Mouse (Mus musculus): ENCODE data around the gene Taf5l. TPM values are rescaled to one million over a fixed set of nuclear protein-coding genes. Genes with fewer than 3 reads are reported as not detected.

Gene Taf5l
- polyA plus RNA-seq, 1 experiment from 2014 or later: 27.5 TPM

DNA sequence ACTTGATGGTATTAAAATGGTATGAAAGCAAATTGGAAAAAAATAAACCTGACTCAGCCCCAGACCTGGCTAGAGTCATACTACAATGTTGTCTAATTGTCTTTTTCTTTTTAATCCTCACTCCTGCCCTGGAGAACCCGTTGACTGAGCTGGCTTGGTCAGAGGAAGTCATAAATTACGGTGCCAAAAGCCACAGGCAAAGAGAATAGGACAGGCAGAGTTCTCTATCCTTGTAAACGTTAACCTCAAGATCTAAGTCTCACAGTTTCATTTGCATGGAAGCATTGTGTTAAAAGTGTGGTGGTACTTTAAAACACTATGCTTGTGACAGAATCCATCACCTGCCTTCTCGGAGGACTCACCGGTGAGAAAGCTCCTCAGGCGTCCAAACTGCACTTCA is 13.4 kb downstream of the Taf5l start:
- peaks cover 68% of the 10 kb centered on the region for H3K36me3 ChIP-seq (ENCODE audit: poor library complexity, severe bottlenecking)

DNA sequence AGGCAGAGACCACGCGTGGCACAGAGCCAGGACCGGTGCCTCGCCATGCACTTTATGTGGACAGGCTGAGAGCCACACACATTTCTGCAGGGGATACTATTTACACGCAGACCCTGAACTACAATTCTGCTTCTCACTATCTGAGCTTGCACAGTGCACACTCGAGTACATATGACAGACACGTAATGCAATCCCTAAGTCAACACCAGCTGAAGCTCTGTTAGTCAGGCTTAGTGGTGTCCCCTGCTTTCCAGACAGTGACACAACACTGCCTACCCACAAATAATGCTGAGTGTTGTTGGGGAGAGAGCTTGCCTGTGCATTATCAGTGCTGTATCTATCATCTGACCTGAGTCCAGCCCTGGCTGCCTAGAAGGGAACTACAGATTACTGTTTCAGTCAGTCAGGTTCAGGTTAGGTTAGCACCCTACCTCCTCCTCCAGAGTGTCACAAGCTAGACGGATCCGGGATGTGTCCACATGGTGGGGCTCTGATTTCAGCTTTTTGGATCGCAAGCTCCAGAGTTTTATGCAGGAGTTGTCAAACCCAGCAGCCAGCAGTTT is 18.6 kb downstream of the Taf5l start:
- H3K27ac ChIP-seq: no peak overlapping the region
- no peak for ATAC-seq
- H3K4me3 ChIP-seq: no peak overlapping the region
- H3K36me3 ChIP-seq (ENCODE audit: poor library complexity, severe bottlenecking): peaks cover 87% of the 10 kb centered on the region
- no peaks in the 10 kb centered on the region for H3K9me3 ChIP-seq (replicated peaks)
- H3K9ac ChIP-seq: no peak overlapping the region
- 95% methylated on average over 10 of the region's 10 CpGs for WGBS
- H3K4me2 ChIP-seq: no peak overlapping the region
- no peaks in the 10 kb centered on the region for H3K4me1 ChIP-seq
- H3K27me3 ChIP-seq: no peaks in the 10 kb centered on the region

More for the DNA sequence above, 13.4 kb downstream of the Taf5l start:
- H3K9me3 ChIP-seq (replicated peaks): no peaks in the 10 kb centered on the region
- H3K27ac ChIP-seq: no peak overlapping the region
- ATAC-seq: no peak
- H3K27me3 ChIP-seq: no peaks in the 10 kb centered on the region
- no peak overlapping the region for H3K4me3 ChIP-seq
- H3K4me2 ChIP-seq: no peak overlapping the region
- H3K4me1 ChIP-seq: no peaks in the 10 kb centered on the region
- no peak overlapping the region for H3K9ac ChIP-seq
- 89% methylated on average over 6 of the region's 6 CpGs for WGBS

DNA sequence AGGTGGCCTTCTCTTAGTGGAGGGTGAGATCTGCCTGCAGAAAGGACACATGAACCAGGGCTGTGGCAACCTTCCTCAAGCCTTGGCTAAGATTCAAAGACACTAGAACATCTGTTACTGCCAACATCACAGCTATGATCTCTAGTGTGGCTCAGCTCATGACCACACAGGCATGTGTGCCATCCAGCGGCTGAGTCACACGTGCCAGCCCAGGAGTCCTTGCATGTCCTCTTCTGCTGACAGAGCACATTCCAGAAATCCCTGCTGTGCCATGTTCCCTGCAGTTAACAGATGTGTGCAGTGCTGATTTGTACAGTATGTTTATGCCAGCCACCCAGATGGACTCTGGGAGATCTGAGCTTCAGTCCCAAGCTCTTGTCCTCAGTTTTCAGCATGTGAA is 21.6 kb downstream of the Taf5l start:
- H3K4me1 ChIP-seq: no peaks in the 10 kb centered on the region
- H3K4me3 ChIP-seq: no peak overlapping the region
- H3K36me3 ChIP-seq (ENCODE audit: poor library complexity, severe bottlenecking): peaks cover 78% of the 10 kb centered on the region
- H3K9ac ChIP-seq: no peak overlapping the region
- H3K4me2 ChIP-seq: no peak overlapping the region
- ATAC-seq: no peak
- WGBS: 97% methylated on average over 2 of the region's 2 CpGs
- H3K27ac ChIP-seq: no peak overlapping the region
- H3K27me3 ChIP-seq: no peaks in the 10 kb centered on the region
- no peaks in the 10 kb centered on the region for H3K9me3 ChIP-seq (replicated peaks)

DNA sequence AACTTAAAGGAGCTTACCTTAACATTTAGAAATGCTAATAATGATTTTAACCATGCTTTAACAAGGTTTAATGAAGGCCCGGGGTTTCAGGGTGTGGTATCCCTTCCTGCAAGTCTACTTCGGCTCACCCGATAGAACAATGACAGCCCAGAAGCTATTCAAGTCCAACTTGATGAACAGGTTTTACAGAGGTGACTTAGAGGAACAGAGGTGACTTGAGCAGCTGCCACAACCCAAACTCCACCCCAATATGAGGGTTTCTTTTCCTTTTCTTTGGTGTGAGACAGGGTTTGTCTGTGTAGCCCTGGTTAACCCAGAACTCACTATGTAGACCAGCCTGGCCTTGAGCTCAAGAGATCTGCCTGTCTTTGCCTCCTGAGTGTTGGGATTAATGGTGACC is 27.2 kb downstream of the Taf5l start:
- 88% methylated on average over 3 of the region's 3 CpGs for WGBS
- Histone ChIP-seq H3K9ac (no peak overlapping the region), H3K27me3 (no peaks in the 10 kb centered on the region), H3K27ac (no peak overlapping the region), H3K4me2 (no peak overlapping the region), H3K9me3 (replicated peaks) (no peaks in the 10 kb centered on the region), H3K4me1 (no peaks in the 10 kb centered on the region), H3K4me3 (no peak overlapping the region), H3K36me3 (ENCODE audit: poor library complexity, severe bottlenecking) (peaks cover 39% of the 10 kb centered on the region)
- no peak for ATAC-seq

DNA sequence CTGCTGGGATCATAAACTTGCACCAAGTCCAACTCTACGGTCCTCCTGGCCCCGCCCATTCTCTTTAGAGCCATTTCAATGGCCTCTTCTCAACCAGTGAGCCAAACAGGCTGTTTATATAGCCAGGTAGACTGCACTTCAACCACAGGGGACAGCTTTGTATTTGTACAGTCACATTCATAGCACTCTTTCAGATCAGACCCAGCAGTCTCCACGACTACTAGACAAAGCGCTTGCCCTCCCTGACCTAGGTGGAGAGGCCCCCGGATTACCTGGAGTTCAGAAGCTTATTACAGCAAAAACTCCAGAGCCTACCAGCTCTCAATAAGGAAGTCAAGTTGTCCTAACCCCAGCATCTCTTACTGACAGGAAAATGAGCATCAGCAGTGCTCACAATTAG is 27.6 kb downstream of the Taf5l start:
- no peaks in the 10 kb centered on the region for H3K27me3 ChIP-seq
- H3K27ac ChIP-seq: no peak overlapping the region
- H3K4me3 ChIP-seq: no peak overlapping the region
- no peak for ATAC-seq
- no peaks in the 10 kb centered on the region for H3K9me3 ChIP-seq (replicated peaks)
- H3K4me1 ChIP-seq: no peaks in the 10 kb centered on the region
- peaks cover 37% of the 10 kb centered on the region for H3K36me3 ChIP-seq (ENCODE audit: poor library complexity, severe bottlenecking)
- H3K9ac ChIP-seq: no peak overlapping the region
- no peak overlapping the region for H3K4me2 ChIP-seq
- 95% methylated on average over 5 of the region's 5 CpGs for WGBS

DNA sequence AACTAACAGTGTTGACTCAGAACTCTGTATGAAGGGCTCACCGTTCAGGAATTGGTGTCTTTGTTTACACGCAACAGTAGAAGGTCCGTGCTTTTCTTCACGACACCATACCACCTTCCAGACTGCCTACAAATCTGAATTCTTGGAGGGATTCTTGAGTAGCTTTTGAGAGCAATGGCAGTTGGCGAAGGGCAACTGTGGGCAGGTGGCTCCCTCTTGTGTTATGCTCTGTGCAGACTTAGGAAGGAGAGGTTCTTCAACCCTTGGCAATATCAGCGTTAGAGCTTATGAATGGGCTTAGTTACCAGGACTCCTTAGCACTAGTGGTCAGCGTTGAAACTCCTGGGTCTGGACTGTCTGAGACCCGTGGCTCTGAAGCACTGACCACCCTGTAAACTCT is 28.6 kb downstream of the Taf5l start:
- ATAC-seq: no peak
- no peak overlapping the region for H3K27ac ChIP-seq
- peaks cover 28% of the 10 kb centered on the region for H3K36me3 ChIP-seq (ENCODE audit: poor library complexity, severe bottlenecking)
- no peaks in the 10 kb centered on the region for H3K4me1 ChIP-seq
- H3K4me2 ChIP-seq: no peak overlapping the region
- 83% methylated on average over 8 of the region's 8 CpGs for WGBS
- no peaks in the 10 kb centered on the region for H3K9me3 ChIP-seq (replicated peaks)
- H3K27me3 ChIP-seq: no peaks in the 10 kb centered on the region
- H3K9ac ChIP-seq: no peak overlapping the region
- H3K4me3 ChIP-seq: no peak overlapping the region

DNA sequence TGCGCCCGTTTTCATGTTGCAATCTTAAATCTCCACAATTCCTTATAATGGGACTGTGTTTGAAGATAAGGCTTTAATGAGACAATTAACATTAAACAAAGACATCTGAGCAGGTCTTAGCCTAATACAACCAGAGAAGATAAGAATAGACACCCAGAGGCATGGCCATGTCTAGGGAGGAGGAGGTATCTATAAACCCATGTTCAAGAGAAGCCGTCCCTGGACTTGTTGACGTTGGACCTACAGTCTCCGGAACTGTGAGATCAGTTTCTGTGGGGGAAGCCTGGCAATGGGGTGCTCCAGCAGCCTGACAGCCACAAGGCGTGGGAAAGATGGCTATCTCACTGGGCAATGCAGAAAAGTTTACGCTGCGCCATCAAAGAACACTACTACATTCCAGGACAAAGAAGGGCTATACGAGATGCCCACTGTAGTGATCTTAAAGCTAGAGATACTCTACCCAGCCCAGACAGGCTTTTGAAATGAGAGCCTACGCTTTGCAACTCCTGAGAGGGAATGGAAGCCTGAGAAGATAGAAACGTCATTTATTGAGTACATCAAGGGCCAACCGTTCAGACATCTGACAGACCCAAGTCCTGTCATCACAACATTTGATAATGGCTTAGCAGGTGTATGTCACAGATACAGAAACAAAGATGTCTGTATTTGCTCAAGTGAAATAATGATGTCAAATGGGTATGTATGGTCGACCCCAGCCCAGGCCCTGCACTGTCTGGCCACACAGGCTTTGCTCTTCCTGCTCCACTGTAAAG is 30.7 kb downstream of the Taf5l start:
- H3K9me3 ChIP-seq (replicated peaks): no peaks in the 10 kb centered on the region
- no peak overlapping the region for H3K4me3 ChIP-seq
- no peaks in the 10 kb centered on the region for H3K4me1 ChIP-seq
- no peak for ATAC-seq
- peaks cover 10% of the 10 kb centered on the region for H3K36me3 ChIP-seq (ENCODE audit: poor library complexity, severe bottlenecking)
- H3K27me3 ChIP-seq: no peaks in the 10 kb centered on the region
- H3K27ac ChIP-seq: no peak overlapping the region
- 90% methylated on average over 13 of the region's 13 CpGs for WGBS
- H3K9ac ChIP-seq: no peak overlapping the region
- no peak overlapping the region for H3K4me2 ChIP-seq

DNA sequence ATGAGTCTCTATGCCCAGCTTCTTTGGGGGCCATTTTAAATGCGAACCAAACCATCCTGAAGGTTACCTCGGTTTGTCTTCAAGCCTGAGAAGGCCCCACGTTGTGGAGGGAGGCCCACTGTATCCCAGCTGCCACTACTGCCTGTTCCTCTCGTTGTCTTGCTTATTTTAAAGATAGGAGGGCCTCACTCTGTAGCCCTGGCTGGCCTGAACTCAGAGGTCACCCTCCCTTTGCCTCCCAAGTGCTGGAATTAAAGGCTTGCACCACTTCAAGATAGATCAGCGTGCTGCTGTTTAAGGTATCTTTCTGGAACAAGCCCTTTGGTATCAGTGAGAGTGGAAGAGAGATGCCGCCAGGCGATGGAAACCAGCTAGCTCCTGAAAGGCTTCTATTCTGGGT is 32.1 kb downstream of the Taf5l start:
- no peak overlapping the region for H3K27ac ChIP-seq
- no peaks in the 10 kb centered on the region for H3K9me3 ChIP-seq (replicated peaks)
- ATAC-seq: no peak
- no peak overlapping the region for H3K4me3 ChIP-seq
- no peak overlapping the region for H3K4me2 ChIP-seq
- H3K27me3 ChIP-seq: no peaks in the 10 kb centered on the region
- no peak overlapping the region for H3K9ac ChIP-seq
- no peaks in the 10 kb centered on the region for H3K4me1 ChIP-seq
- WGBS: 77% methylated on average over 7 of the region's 7 CpGs
- H3K36me3 ChIP-seq (ENCODE audit: poor library complexity, severe bottlenecking): peaks cover 6% of the 10 kb centered on the region

DNA sequence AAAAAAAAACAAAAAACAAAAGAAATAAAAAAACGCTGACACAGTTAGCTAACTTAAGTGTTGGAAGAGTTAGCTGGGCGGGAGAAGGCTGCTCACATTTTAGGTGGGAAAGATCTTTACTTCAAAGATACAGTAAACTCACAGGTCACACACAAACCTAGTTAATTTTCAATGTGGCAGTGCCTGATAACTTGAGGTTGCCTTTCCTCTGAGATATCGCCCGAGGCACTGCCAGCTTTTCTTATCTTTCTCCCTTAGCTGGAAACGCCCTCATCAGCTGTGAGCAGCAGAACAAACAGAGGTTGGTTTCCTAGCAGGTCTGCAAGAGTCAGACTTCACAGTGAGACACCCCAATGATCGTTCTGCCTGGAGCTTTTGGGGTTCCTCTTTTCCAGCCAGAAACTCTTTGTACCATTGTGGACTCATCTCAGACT is 32.6 kb downstream of the Taf5l start:
- WGBS: 80% methylated on average over 6 of the region's 6 CpGs
- no peak overlapping the region for H3K4me2 ChIP-seq

DNA sequence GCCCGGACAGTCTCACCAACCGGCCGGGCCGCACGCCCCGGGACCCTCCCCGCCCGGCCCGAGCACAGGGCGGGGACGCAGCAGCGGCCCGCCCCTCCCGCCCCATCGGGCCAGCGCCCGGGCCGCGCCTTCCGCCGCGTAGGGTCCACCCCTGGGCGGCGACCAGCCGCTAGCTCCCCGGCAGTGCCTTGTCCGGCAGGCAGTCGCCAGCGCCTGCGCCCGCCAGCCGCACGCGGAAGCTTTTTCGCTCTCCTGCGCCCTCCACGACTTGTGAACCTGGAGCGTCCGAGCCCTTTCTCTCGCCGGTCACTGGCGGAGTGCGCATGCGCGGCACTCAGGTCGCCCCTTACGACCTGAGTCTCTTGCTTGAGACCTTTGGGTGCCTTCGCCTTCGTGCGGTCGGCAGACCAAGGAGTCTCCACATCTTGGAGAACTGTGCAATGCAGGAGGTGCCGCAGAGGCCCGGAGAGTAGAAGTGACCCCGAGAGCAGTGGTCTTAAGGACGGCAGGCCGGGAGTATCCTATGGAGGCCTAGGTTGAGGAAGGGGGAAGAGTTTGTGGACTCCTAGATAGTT is 38.3 kb downstream of the Taf5l start, which contains the start of gene Abcb10:
Gene Abcb10, minus strand, starts transcription at position 297 of the 575 bp plus-strand sequence.
- WGBS: under 1% methylated on average over 40 of the region's 56 CpGs

More for the DNA sequence above, 32.6 kb downstream of the Taf5l start:
- H3K36me3 ChIP-seq (ENCODE audit: poor library complexity, severe bottlenecking): peaks cover 3% of the 10 kb centered on the region; the same call in 1 of the 2 replicates
- no peaks in the 10 kb centered on the region for H3K27me3 ChIP-seq
- no peak overlapping the region for H3K4me3 ChIP-seq
- H3K27ac ChIP-seq: no peak overlapping the region
- no peaks in the 10 kb centered on the region for H3K4me1 ChIP-seq
- no peaks in the 10 kb centered on the region for H3K9me3 ChIP-seq (replicated peaks)
- H3K9ac ChIP-seq: no peak overlapping the region
- ATAC-seq: no peak

DNA sequence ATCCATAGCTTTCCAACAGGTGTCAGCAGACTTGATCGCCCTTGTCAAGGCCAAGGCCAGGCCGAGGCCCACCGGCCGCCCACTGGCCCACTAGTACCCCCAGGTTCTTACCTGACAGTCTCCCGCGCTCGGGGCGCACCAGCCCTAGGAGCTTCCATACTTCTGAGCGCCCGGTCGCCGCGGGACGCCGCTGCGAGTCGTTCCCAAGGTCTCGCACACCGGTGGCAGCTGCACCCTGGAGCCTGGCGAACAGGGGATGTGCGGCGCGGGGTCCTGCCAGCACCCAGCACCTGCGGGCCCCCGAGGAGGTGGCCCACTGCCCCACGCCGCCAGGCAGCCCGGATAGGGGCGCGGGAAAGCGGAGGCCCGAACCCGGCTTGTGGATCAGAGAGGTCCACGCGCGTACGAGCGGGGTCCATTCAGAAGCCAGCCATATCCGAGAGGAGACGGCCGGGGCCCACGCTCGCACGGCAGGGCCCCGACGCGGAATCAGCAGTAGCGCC is 38.9 kb downstream of the Taf5l start:
- under 1% methylated on average over 48 of the region's 48 CpGs for WGBS
- peak overlapping the region; percentile 84 for H3K9ac ChIP-seq
- H3K4me1 ChIP-seq: peaks cover 19% of the 10 kb centered on the region
- no peaks in the 10 kb centered on the region for H3K9me3 ChIP-seq (replicated peaks)
- peak; percentile 52 for ATAC-seq
- peak overlapping the region; percentile 93 for H3K4me2 ChIP-seq
- H3K27ac ChIP-seq: peak overlapping the region; percentile 55; the same call in 1 of the 2 replicates
- no peaks in the 10 kb centered on the region for H3K36me3 ChIP-seq (ENCODE audit: poor library complexity, severe bottlenecking)
- peak overlapping the region; percentile 84 for H3K4me3 ChIP-seq
- H3K27me3 ChIP-seq: no peaks in the 10 kb centered on the region

More for the DNA sequence above, 38.3 kb downstream of the Taf5l start, which contains the start of gene Abcb10:
- Histone ChIP-seq H3K4me2 (peak within 1 kb of the TSS; percentile 93), H3K36me3 (ENCODE audit: poor library complexity, severe bottlenecking) (no peaks in the 10 kb centered on the region), H3K4me1 (peaks cover 19% of the 10 kb centered on the region), H3K27ac (peak within 1 kb of the TSS; percentile 55), H3K27me3 (no peaks in the 10 kb centered on the region), H3K9ac (peak within 1 kb of the TSS; percentile 84), H3K9me3 (replicated peaks) (no peaks in the 10 kb centered on the region), H3K4me3 (peak within 1 kb of the TSS; percentile 84)
- ATAC-seq: peak; percentile 90

DNA sequence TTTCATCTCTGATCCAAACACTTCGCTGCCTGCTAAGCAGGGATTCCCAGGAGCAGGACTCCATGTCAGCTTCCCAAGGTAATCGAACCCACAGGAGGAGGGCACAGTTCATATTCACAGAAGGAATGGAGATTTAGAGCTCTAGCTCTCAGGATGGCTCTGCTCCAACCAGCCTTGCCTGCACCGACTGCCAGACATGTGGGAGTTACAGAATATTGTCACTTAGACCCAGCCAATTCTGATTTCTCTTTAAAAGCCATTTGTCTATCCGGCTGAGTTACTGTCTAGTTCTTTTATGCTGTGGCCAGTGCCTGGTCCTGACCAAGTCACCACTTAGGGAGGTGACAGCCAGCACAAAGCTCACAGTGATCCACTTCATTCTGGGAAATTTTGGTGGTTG is 39.5 kb downstream of the Taf5l start:
- no peaks in the 10 kb centered on the region for H3K36me3 ChIP-seq (ENCODE audit: poor library complexity, severe bottlenecking)
- no peak overlapping the region for H3K9ac ChIP-seq
- no peaks in the 10 kb centered on the region for H3K9me3 ChIP-seq (replicated peaks)
- H3K27ac ChIP-seq: no peak overlapping the region
- ATAC-seq: no peak
- H3K4me1 ChIP-seq: peaks cover 19% of the 10 kb centered on the region
- H3K4me2 ChIP-seq: peak overlapping the region; percentile 93
- no peaks in the 10 kb centered on the region for H3K27me3 ChIP-seq
- H3K4me3 ChIP-seq: peak overlapping the region; percentile 2; the same call in 1 of the 2 replicates
- 48% methylated on average over 4 of the region's 4 CpGs for WGBS

Measured in forebrain, embryonic 13.5 days (tissue).